Mouse (Mus musculus): ENCODE measurements around the gene Slc1a7. TPM values are rescaled to one million over a fixed set of nuclear protein-coding genes. Genes with fewer than 3 reads are reported as not detected.

Gene Slc1a7
- polyA plus RNA-seq, 1 experiment from 2014 or later, result 0.05 TPM

DNA sequence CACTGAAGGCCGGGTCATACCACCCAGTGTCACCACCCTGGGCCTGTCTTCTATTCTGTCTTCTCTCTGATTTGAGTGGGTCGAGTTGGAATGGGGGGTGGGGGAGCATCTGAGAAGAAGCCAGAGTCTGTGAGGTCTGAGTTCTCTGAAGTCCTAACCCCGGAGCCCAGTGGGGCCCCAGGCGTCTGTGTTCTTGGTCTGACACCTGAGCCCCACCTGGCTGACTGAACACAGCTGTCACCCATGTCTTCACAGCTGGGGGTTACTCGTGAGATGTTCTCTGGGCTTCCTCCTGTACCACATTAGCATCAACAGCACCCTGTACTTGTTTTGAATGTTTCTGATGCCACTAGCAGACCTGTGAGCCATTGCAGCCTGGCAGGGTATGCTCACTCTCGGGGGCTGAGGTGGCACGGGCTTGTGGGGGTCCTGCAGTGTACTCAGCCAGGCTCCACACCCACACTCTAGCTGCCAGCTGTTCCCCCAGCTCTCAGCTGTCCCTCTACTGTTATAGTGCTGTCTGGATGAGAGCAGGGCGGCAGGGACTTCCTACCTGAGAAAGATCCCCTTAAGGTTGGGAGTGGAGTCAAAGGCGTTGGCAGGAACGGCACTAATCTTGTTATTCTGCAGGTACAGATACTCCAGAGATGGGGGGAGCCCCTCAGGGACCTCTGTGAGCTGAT lies 50.2 kb downstream of the Slc1a7 start:
- WGBS, result 64% methylated on average over 10 of the region's 10 CpGs
- Histone ChIP-seq H3K9me3 (no peaks in the 10 kb centered on the region), H3K27ac (replicated peaks) (no peak overlapping the region), H3K4me2 (no peak overlapping the region), H3K4me1 (replicated peaks) (peaks cover 4% of the 10 kb centered on the region; the same call in 1 of the 2 replicates), H3K4me3 (no peak overlapping the region), H3K36me3 (no peaks in the 10 kb centered on the region), H3K27me3 (no peaks in the 10 kb centered on the region), H3K9ac (no peak overlapping the region)
- ATAC-seq (ENCODE audit: low FRiP score, low read depth), result no peak

DNA sequence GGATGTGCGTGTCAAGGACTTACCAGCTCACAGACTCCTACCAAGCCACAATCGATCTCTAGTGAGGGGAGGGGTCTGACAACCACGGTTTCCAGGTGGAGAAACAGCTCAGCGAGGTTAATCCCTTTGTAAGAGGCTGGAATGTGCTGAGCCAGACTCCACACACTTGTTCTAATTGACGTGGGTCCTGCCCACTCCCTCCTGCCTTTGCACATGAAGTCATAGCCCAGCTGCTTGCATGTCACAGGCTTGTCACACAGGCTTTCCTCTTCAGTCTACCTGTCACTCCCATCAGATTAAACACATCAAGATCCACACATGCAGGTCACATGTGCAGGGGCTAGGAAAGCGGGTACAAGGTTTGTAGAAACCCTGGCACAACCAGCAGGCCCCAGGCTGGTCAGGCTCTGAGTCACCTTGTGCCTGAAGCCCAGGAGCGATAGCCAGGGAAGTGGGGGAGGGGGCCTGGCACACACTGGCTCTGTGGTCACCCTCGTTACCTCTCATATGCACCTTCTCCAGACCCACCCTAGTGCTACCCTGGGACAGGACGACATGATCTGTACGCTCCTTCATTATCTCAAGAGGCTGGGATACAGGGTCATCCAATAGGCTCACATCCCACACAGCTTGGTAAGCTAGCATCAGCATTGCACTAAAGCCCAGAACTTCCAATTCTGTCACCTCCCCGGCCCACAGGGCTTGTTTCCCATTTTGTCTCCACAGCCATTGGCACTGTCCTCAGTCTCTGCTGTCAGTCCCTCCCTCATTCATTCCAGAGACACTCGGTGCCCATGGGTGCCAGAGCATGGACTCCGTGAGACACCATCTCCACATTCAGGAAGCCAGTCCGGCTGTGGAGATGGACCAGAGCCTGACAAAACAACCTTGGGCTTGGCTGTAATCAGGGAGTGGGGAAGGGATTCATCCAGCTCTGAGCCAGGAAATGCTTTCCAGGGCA lies 51.1 kb downstream of the Slc1a7 start:
- no peak overlapping the region for H3K9ac ChIP-seq
- peak; percentile 16; the same call in 1 of the 2 replicates for ATAC-seq (ENCODE audit: low FRiP score, low read depth)

DNA sequence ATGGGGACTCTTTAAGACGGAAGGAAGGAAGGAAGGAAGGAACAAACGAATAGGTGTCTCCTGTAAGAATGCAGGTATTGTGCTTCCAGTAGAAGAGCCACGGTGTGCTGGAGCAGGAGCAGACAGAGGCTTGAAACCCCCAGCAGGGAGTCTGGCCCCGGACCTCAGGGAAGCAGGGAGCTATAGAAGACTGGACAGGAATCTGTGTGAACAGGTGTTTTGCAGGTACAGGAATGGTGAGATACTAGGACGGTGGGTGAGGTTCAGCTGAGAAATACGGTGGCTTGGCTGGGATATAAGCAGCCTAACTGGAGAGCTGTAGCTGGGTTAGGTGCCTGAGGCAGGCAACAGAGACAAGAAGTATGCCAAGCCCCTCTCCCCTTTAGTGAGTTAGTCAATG lies 52.0 kb downstream of the Slc1a7 start:
- H3K4me3 ChIP-seq, result no peak overlapping the region
- H3K9me3 ChIP-seq, result no peaks in the 10 kb centered on the region
- no peak overlapping the region for H3K9ac ChIP-seq
- 80% methylated on average over 6 of the region's 6 CpGs for WGBS
- no peak overlapping the region for H3K4me2 ChIP-seq
- no peaks in the 10 kb centered on the region for H3K4me1 ChIP-seq (replicated peaks)
- no peaks in the 10 kb centered on the region for H3K27me3 ChIP-seq
- no peaks in the 10 kb centered on the region for H3K36me3 ChIP-seq
- no peak overlapping the region for H3K27ac ChIP-seq (replicated peaks)
- no peak for ATAC-seq (ENCODE audit: low FRiP score, low read depth)

More for the DNA sequence above, 51.1 kb downstream of the Slc1a7 start:
- Histone ChIP-seq H3K9me3 (no peaks in the 10 kb centered on the region), H3K27me3 (no peaks in the 10 kb centered on the region), H3K27ac (replicated peaks) (no peak overlapping the region), H3K4me1 (replicated peaks) (peaks cover 4% of the 10 kb centered on the region; the same call in 1 of the 2 replicates), H3K4me2 (no peak overlapping the region), H3K4me3 (no peak overlapping the region), H3K36me3 (no peaks in the 10 kb centered on the region)
- 62% methylated on average over 14 of the region's 14 CpGs for WGBS

DNA sequence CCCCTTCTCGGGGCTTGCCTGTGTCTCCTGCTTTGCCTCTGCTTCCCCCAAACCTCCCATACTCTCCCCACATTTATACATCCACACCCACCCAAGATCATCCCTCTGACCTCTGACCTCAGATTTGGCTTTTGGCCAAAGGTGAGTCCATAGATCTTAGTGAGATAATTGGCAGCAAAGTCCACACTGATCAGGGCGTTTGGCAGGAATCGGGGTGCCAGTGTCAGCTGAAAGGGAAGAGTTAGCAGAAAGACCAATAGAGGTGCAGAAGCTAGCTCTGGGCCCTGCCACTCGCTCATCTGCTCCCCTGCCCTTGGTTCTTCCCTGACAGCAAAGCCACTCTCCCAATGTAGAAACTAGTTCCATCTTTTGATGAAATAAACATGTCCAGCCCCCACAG lies 55.1 kb downstream of the Slc1a7 start:
- H3K9ac ChIP-seq, result no peak overlapping the region
- H3K4me3 ChIP-seq, result no peak overlapping the region
- H3K4me2 ChIP-seq, result no peak overlapping the region
- no peaks in the 10 kb centered on the region for H3K4me1 ChIP-seq (replicated peaks)
- no peak for ATAC-seq (ENCODE audit: low FRiP score, low read depth)
- H3K9me3 ChIP-seq, result no peaks in the 10 kb centered on the region
- no peaks in the 10 kb centered on the region for H3K27me3 ChIP-seq
- no peak overlapping the region for H3K27ac ChIP-seq (replicated peaks)
- no peaks in the 10 kb centered on the region for H3K36me3 ChIP-seq
- WGBS, result 85% methylated on average over 4 of the region's 4 CpGs

DNA sequence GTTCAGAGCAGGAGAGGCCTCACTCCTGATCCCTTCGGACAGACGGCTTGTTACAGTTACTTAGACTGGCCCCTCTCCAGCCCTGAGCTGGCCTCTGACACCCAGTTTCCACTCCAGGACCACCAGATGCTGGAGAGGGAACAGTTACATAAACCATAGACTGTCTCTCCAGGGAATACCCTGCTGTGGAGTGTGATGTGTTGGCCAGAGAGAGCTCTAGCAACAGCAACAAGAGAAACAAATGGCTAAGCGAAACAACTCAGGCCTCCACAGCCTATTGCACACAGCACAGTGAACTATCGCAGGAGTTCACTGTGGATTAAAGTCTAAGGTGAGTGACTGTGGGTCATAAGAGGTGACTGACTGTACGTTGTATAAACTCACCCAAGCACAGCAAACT lies 56.5 kb downstream of the Slc1a7 start:
- ATAC-seq (ENCODE audit: low FRiP score, low read depth), result no peak
- Histone ChIP-seq H3K4me1 (replicated peaks) (no peaks in the 10 kb centered on the region), H3K27me3 (no peaks in the 10 kb centered on the region), H3K9ac (no peak overlapping the region), H3K4me3 (no peak overlapping the region), H3K36me3 (no peaks in the 10 kb centered on the region), H3K9me3 (no peaks in the 10 kb centered on the region), H3K27ac (replicated peaks) (no peak overlapping the region), H3K4me2 (no peak overlapping the region)
- 71% methylated on average over 5 of the region's 5 CpGs for WGBS

DNA sequence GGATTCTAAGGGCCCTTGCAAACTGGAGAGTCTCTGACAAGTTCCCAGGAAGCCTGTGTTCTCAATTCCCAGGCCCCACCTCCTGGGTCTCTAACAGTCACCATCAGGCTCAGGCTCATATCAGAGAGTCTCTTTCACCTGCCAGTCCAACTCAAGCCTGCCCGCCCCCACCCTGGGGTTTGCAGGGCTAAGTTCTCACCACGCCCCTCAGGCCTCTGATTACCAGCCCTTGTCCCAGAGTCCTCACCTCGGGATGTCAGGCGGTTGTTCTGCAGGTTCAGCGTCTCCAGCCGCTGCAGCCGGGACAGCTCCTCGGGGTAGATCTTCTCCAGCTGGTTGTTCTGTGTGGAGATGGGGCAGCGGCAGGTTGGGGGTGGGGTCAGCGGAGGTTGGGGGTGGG lies 57.1 kb downstream of the Slc1a7 start:
- H3K27ac ChIP-seq (replicated peaks), result no peak overlapping the region
- no peak overlapping the region for H3K4me2 ChIP-seq
- WGBS, result 8% methylated on average over 10 of the region's 10 CpGs
- ATAC-seq (ENCODE audit: low FRiP score, low read depth), result no peak
- H3K4me3 ChIP-seq, result no peak overlapping the region
- no peaks in the 10 kb centered on the region for H3K9me3 ChIP-seq
- H3K4me1 ChIP-seq (replicated peaks), result no peaks in the 10 kb centered on the region
- no peaks in the 10 kb centered on the region for H3K36me3 ChIP-seq
- no peak overlapping the region for H3K9ac ChIP-seq
- peaks cover 5% of the 10 kb centered on the region for H3K27me3 ChIP-seq

DNA sequence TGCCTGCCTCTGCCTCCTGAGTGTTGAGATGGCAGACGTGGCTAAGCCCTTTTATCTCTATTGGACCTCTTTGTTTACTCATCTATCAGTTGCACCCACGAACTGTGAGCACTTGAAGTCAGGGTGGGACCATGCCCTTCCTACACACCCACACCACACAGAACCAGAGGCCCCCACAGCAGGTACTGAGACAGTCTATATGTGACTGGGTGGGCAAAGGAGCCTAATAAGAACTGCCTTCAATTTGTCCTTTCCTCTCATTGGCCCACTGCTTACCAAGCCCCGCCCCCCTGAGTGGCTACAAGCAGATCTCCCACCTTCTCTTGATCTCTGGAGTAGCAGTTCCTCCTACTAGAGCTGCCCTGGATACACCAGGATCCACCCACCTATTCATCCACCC lies 58.1 kb downstream of the Slc1a7 start:
- peaks cover 13% of the 10 kb centered on the region for H3K27me3 ChIP-seq
- WGBS, result 33% methylated on average over 3 of the region's 3 CpGs
- H3K36me3 ChIP-seq, result no peaks in the 10 kb centered on the region
- H3K4me1 ChIP-seq (replicated peaks), result peaks cover 7% of the 10 kb centered on the region
- no peak overlapping the region for H3K27ac ChIP-seq (replicated peaks)
- ATAC-seq (ENCODE audit: low FRiP score, low read depth), result no peak
- no peak overlapping the region for H3K4me2 ChIP-seq
- H3K9ac ChIP-seq, result no peak overlapping the region
- H3K4me3 ChIP-seq, result no peak overlapping the region
- H3K9me3 ChIP-seq, result no peaks in the 10 kb centered on the region

DNA sequence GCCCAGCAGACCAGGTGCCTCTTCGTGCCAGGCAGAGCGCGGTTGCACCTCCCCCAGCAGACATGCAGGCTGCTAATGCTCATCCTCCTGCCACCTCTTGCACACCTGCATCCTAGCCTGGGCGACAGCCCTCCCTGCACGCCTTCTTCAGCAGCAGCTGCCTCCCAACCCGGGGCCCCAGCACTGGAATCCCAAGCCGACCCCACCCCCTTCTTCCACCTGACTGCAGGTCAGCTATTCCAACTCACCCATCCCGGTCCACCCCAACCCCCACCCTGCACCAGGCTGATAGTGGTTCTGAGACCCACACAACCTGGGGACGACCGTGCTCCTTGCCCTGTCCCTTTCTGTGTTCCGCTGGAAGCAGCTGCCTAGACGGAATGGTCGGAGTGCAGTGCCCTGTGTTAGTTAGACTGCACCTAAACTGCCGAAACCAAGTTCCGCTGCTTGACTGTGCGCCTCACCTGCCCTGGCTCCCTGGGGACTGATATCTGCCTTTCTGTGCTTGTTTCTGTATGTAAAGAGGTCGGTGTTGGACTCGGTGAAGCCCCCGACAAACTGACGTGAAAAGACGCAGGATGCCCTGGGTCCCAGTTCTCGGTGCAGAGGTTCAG lies 62.9 kb downstream of the Slc1a7 start:
- H3K36me3 ChIP-seq, result no peaks in the 10 kb centered on the region
- peaks cover 29% of the 10 kb centered on the region for H3K27me3 ChIP-seq
- H3K4me2 ChIP-seq, result peak overlapping the region; percentile 99
- no peaks in the 10 kb centered on the region for H3K9me3 ChIP-seq
- peaks cover 16% of the 10 kb centered on the region for H3K4me1 ChIP-seq (replicated peaks)
- H3K27ac ChIP-seq (replicated peaks), result no peak overlapping the region
- H3K4me3 ChIP-seq, result peak overlapping the region; percentile 62
- H3K9ac ChIP-seq, result peak overlapping the region; percentile 45; the same call in 1 of the 2 replicates
- peak; percentile 28; the same call in 1 of the 2 replicates for ATAC-seq (ENCODE audit: low FRiP score, low read depth)
- 4% methylated on average over 22 of the region's 22 CpGs for whole genome bisulfite sequencing

DNA sequence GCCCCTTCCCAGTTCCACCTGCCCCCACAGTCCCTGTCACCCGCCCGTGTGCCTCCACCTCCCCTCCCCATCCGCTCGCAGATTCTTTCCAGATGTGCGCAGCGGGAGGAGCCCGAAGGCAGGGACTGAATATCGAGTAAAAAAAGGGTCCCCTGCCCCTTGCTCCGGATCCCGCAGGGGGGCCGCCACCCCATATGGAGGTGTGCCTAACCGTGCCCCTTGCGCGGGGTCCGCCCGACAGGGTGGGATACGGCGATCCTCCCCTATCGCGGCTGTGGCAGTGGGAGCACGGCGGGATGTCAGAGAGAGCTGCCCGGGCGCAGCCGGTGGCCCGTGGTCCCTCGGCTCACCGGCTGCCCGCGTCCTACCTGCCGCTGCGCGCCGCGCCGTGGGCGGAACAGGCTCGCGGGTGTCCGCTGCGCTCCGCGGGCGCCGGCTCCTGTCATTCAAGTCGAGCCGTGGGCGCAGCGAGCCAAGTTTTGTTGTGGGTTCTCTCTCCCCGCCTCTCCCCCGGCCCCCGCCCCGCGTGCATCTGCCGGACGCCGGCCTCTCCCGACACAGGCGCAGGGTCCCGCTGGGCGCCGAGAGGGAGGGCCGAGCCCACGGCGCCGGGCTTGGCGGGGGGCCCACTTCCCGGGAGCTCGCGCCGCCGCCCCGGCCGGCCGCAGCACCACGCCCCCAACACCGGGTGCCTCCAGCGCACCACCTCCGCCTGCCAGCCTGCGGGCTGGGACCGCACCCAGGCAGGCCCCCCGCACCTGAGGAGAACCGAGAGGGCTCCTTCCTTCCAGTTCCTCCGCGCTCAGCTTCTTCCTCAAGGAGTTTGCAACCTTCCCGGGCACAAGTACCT lies 63.6 kb downstream of the Slc1a7 start:
- H3K27ac ChIP-seq (replicated peaks), result no peak overlapping the region
- H3K9ac ChIP-seq, result peak overlapping the region; percentile 45
- H3K36me3 ChIP-seq, result no peaks in the 10 kb centered on the region
- H3K4me2 ChIP-seq, result peak overlapping the region; percentile 99
- peak overlapping the region; percentile 62 for H3K4me3 ChIP-seq
- H3K9me3 ChIP-seq, result no peaks in the 10 kb centered on the region
- peaks cover 16% of the 10 kb centered on the region for H3K4me1 ChIP-seq (replicated peaks)
- under 1% methylated on average over 79 of the region's 86 CpGs for WGBS
- ATAC-seq (ENCODE audit: low FRiP score, low read depth), result peak; percentile 64; the same call in 1 of the 2 replicates
- H3K27me3 ChIP-seq, result peaks cover 29% of the 10 kb centered on the region

DNA sequence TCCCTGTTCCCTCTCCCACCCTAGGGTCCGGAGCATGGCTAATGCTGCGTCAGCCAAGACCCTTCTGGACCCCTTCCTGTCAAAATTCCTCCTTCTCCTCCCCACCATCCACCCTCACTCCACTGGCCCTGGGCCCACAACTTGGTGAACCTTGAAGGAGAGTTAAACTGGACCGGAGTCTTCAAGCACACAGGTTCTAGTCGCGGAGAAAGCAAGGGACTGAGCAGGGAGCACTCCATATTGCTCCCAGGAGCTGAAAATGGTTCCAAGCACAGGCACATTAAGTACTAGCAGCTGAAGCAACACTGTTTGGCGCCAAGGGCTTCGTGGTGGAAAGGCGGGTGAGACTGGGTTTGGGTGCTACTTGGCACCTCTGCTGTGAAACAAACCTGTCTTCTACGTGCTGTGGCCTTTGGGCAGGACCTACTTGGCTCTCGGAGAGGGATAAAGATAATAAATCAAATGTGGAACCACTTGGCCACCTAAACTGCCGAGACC lies 64.3 kb downstream of the Slc1a7 start:
- Histone ChIP-seq H3K4me3 (peak overlapping the region; percentile 62), H3K36me3 (no peaks in the 10 kb centered on the region), H3K27ac (replicated peaks) (no peak overlapping the region), H3K9ac (peak overlapping the region; percentile 45), H3K9me3 (no peaks in the 10 kb centered on the region), H3K4me1 (replicated peaks) (peaks cover 16% of the 10 kb centered on the region), H3K27me3 (peaks cover 29% of the 10 kb centered on the region), H3K4me2 (peak overlapping the region; percentile 99)
- 43% methylated on average over 11 of the region's 11 CpGs for WGBS
- ATAC-seq (ENCODE audit: low FRiP score, low read depth), result no peak

DNA sequence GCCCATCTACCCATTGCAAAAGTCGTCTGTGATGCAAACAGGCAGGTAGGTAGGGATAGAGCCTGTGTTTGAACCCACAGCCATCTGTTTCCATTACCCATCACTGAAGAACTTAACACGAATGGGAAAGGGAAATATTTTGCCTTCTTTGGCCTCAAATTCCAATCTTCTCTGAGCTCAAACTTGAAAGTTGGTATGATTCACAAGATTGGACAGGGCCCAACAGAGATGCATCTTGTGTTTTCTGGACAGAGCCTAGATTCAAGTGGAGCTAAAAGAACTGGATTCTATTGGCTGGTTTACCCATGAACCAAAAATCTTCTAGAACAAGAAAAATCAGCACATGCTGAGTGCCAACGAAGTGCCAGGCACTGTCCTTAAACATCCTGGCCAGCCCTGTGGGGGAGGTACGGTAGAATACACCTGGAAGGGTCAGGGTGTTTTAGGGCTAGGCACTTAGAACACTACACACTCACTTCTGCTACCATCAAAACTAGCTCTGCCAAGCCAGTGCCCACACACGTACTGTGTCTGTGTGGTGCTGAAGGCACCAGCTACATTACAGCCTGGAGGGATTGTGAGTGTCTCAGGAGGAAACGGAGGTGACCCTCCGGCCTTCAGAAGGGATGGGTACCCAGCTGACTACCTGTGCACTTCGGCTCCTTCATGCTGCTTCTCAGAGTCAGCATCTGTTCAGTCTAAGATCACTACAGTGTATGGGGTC lies 65.1 kb downstream of the Slc1a7 start:
- no peak overlapping the region for H3K27ac ChIP-seq (replicated peaks)
- peaks cover 16% of the 10 kb centered on the region for H3K4me1 ChIP-seq (replicated peaks)
- H3K4me3 ChIP-seq, result no peak overlapping the region
- WGBS, result 87% methylated on average over 8 of the region's 8 CpGs
- H3K4me2 ChIP-seq, result no peak overlapping the region
- H3K27me3 ChIP-seq, result peaks cover 29% of the 10 kb centered on the region
- H3K9ac ChIP-seq, result no peak overlapping the region
- H3K36me3 ChIP-seq, result no peaks in the 10 kb centered on the region
- ATAC-seq (ENCODE audit: low FRiP score, low read depth), result no peak
- no peaks in the 10 kb centered on the region for H3K9me3 ChIP-seq
